Mouse (Mus musculus) E14TG2a.4 (cell line): ENCODE results near the gene Luc7l3.

Experiments
- CTCF ChIP-seq: conservative IDR thresholded peaks from 2 replicates; pipeline ENCODE4 v1.5.1; 2014; ENCODE audit warnings: low read length
- POU5F1 ChIP-seq: IDR thresholded peaks from 2 replicates; pipeline ENCODE4 v1.6.1; 2014; ENCODE audit warnings: low read length, borderline replicate concordance

DNA sequence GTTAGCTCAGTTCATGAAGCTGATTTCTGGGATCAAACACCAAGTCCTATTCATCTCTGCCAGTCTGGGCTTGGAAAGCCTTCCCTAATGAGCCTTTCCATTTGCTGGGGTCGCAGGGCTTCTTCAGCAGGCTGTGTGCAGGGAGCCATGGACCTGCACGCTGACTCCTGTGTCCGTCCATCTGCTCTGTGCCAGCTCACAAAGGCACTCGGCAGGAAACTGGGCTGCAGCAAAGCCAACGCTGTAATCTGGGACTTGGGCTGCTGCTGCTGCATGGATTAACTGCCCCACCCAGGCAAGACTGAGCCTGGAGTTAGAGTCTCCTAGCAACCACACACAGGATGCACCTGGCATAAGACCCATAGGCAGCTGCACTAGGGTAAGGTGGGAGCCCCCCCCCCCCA, 22.2 kb upstream of the Luc7l3 start:
- TF ChIP-seq CTCF (no peak), POU5F1 (no peak)
